Mouse (Mus musculus): Measurements from ENCODE around the gene Mgme1. TPM values are rescaled to one million over a fixed set of nuclear protein-coding genes. Genes with fewer than 3 reads are reported as not detected.

The Mgme1 gene
- total RNA-seq, 2 experiments from 2014 or later: 5.4 to 5.7 TPM

DNA sequence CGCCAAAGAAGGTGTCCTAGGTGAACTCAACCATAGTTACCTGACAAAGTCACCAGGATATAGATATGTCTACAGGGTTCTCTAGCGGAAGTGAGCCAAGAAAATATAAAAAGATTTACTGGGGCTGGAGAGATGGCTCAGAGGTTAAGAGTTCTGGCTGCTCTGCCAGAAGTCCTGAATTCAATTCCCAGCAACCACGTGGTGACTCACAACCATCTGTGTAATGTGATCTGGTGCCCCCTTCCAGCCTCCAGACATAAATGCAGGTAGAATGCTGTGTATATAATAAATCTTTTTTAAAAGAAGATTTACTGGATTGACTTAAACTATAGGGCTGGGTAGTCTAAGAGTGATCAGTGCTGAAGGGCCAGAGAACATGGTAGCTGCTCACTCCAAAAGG, 11.0 kb downstream of the Mgme1 start:
- no peak for TF ChIP-seq CTCF (IDR thresholded peaks at IDR 0.05)
- no peak for DNase-seq (ENCODE audit: extremely low spot score in 1 of 2, low spot score in 2 of 2)
- intact Hi-C loops (cut with DNase I): loop anchor here (10.0 kb wide), 1 partner anchor 417 kb away; the partner anchor contains the start of gene Bfsp1
- no peak overlapping the region for H3K4me3 ChIP-seq
- H3K27ac ChIP-seq: no peak overlapping the region

DNA sequence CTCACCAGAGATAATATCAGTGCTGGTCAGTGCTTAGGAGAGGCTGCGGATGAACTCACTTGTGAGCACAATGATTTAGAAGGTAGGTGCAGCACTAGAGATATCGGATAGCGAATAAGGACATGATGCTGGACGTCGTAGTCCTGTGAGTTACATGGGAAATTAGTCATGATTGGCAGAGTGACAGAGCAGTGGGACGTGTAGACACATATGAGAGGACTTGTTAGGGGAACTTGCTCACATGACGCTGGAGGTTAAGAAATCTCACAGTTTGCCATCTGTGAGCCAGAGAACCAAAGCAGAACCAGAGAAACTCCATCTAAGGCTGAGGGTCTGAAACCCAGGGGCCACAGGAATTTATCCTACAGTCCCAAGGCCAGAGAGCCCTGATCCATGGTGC, 19.9 kb downstream of the Mgme1 start:
- DNase-seq (ENCODE audit: extremely low spot score in 1 of 2, low spot score in 2 of 2): no peak

DNA sequence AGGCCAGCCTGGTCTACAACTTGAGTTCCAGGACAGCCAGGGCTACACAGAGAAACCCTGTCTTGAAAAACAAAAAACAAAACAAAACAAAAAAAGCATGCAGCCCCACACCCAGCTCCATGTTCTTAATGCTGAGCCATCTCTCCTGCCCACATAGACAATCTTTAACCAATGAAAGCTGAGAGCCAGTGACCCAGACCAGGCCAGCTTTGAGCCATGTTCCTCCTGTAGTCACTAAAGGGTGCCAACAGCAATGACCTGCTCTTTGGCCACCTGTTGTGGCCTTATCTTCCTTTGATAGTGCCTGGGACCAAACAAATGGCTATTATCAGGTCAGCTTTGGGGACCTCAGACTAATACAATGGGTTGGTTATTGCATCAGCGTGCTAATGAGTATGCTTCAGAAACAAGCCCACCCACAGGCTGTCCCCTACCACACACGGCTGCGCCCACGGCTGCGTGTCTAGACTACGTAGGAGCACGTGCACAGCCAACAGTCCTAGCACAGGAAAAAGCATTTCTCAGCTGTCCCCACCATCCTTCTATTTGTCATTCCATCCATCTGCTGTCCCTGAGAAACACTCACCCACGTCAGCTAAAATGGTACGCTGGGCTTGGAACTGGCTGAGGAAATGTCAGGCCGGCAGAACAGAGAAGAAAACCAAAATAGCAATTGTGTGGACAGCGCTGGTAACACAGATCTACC, 21.3 kb downstream of the Mgme1 start:
- Histone ChIP-seq H3K4me3 (no peak overlapping the region), H3K27ac (peak overlapping the region; percentile 76)
- DNase-seq (ENCODE audit: extremely low spot score in 1 of 2, low spot score in 2 of 2): peak; percentile 43 to 79
- intact Hi-C loops (cut with DNase I): loop anchor here (1.0 to 5.0 kb wide), 2 partner anchors 151 to 174 kb away; no protein-coding TSS in a partner anchor
- TF ChIP-seq CTCF (IDR thresholded peaks at IDR 0.05): no peak

More for the DNA sequence above, 19.9 kb downstream of the Mgme1 start:
- intact Hi-C loops (cut with DNase I): loop anchor here (5.0 kb wide), 1 partner anchor 152 kb away; no protein-coding TSS in a partner anchor
- Histone ChIP-seq H3K4me3 (no peak overlapping the region), H3K27ac (no peak overlapping the region)
- TF ChIP-seq CTCF (IDR thresholded peaks at IDR 0.05): no peak

DNA sequence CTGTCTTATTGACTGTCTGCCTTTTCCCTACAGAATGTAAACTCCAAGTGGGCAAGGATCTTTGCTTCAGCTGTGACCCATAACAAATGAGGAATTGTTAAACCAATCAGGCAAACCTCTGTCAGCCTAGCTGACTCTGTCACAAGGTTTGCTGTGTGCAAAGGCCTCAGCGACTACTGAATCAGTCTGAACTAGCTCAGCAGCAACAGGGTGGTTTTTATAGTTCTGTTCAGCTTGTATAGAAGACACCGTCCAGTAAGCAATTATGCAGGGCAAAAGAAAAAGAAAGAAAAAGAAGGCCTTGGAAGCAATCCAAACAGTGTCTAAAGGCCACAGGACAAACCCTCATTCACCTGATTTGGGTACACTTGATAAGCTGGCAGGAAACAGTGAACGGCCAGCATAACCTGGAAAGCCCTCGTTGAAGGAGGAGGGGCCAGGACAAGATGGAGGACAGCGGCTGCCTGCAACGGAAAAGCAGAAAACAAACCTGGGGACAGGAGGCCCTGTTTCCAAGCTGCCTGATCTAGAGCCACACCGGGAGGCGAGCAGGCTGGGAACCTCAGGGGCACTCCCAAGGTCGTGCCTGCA, 24.8 kb downstream of the Mgme1 start:
- no peak overlapping the region for H3K4me3 ChIP-seq
- no peak overlapping the region for H3K27ac ChIP-seq
- intact Hi-C loops (cut with DNase I): no loop called here
- no peak for DNase-seq (ENCODE audit: extremely low spot score in 1 of 2, low spot score in 2 of 2)
- no peak for TF ChIP-seq CTCF (IDR thresholded peaks at IDR 0.05)

DNA sequence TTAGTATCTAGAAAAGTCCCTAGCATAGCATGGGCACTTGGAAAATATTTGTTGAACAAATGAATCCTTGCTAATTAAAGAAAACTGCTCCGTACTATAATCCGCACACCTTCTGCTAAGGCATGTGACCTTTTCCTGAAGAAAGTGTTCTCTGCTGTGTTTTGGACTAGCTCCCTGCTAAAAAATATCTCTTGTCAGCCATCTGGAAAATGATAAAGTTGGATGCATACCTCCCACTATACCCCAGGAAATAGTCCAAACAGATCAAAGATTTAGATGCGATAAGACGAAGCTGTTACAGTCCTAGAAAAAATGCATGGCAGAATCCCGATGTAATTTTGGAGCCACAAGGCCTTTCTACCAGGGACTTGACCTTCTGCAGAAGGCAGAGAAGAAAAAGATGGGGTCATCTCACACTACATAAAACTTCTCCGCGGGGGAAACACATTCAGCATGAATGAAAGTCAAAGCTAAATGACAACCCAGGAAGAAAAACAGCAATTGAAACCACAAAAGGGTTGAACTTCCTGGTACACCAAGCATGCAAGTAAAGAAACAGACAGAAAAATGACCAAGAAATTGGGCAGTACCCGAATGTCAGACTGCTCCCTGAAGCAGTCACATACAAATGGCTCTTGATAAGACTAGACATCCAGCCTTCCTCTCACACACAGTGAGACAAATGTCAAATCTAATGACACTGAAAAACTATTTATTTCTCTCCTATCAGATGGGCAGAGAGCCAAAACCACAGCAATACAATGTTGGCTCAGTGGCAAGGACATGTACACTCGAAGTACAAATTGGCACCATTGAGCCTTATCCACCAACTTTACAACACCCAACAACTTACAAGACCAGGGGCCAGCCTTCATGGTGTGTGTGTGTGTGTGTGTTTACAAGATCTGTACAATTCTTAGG, 29.5 kb downstream of the Mgme1 start:
- DNase-seq (ENCODE audit: extremely low spot score in 1 of 2, low spot score in 2 of 2): no peak
- Histone ChIP-seq H3K4me3 (no peak overlapping the region), H3K27ac (peak overlapping the region; percentile 69)
- no peak for TF ChIP-seq CTCF (IDR thresholded peaks at IDR 0.05)
- intact Hi-C loops (cut with DNase I): loop anchor here (2.0 kb wide), 1 partner anchor 69 kb away; the partner anchor contains the start of genes Kat14 and Pet117

DNA sequence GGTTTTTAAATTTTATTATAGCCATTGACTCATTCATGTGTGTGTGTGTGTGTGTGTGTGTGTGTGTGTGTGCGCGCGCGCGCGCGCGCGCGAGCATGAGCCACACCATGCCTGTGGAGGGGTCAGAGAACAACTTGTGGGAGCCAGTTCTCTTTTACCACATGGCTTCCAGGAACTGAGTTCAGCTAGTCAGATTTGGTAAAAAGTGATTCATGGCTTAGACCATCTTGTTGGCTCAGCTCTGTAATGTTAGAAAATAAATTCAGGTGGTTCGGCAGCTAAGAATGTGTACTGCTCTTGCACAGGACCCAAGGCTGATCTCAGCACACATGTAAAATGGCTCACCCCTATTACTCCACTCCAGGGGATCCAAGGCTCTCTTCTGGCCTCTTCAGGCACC, 30.6 kb downstream of the Mgme1 start:
- no peak for TF ChIP-seq CTCF (IDR thresholded peaks at IDR 0.05)
- intact Hi-C loops (cut with DNase I): no loop called here
- DNase-seq (ENCODE audit: extremely low spot score in 1 of 2, low spot score in 2 of 2): no peak
- Histone ChIP-seq H3K4me3 (no peak overlapping the region), H3K27ac (no peak overlapping the region)

DNA sequence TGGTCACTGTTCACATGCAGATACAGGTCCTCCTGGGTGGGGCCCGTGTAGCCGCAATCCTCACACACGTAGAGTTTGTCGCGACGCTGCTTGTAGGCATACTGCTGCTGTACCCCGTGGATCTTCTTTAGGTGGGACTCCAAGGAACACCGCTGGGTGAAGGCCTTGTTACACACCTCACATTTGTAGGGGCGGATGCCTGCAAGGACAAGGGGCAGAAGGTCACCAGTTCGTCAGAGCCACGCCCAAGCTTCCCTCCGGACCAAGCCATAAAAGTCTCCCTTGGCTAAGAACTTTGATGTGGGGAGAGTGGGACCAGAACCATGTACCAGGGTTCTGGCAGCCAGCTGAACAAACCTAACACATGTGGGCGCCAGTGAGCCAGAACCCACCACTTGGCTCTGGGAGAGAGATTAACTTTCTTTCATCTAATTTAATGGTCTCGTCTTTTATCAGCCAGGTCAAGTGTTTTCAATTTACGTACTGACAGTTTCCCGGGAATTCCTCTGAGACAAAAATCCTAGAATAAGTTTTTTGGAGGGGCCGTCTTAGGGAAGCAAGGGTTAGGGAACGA, 35.3 kb downstream of the Mgme1 start:
- intact Hi-C loops (cut with DNase I): no loop called here
- TF ChIP-seq CTCF (IDR thresholded peaks at IDR 0.05): peak; percentile 44
- no peak overlapping the region for H3K27ac ChIP-seq
- DNase-seq (ENCODE audit: extremely low spot score in 1 of 2, low spot score in 2 of 2): no peak
- H3K4me3 ChIP-seq: no peak overlapping the region

DNA sequence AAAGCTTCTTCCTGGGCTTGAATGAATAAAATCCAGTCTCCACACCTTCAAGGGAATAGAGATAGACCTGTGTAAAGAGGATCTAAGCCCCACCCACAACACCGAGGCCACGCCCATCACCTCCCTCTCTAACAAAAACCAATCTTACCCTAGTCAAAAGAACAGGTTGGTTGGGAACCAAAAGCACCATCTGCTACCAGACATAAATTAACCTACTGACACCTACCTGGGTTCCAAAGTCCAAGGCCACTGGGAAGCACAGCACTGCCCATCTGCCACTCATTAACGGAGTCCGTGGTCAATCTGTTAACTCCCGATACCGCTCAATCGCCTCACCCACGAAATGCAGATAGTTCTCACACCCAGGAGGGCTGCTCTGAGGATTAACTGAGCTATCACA, 38.1 kb downstream of the Mgme1 start:
- no peak overlapping the region for H3K27ac ChIP-seq
- intact Hi-C loops (cut with DNase I): no loop called here
- no peak for TF ChIP-seq CTCF (IDR thresholded peaks at IDR 0.05)
- H3K4me3 ChIP-seq: no peak overlapping the region
- DNase-seq (ENCODE audit: extremely low spot score in 1 of 2, low spot score in 2 of 2): no peak

DNA sequence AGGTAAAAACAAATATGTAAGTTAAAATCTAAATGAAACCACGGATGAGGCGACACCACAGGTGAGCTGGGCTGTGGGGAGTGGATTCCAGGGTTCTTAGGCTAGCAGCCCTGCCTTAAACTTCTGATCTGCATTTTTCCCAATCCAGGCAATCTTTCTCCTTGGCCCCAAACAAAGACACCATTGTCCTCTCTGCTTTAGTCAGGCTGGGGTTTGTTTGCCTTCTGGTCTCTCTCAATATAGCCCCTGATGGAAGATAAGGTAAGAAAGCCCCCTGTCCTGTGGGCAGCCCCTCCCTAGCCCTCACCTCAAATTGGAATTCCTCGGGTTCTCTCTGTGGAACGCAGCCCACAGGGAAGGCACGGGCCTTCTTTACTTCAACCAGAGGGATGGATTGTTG, 39.8 kb downstream of the Mgme1 start:
- Histone ChIP-seq H3K4me3 (no peak overlapping the region), H3K27ac (no peak overlapping the region)
- intact Hi-C loops (cut with DNase I): no loop called here
- TF ChIP-seq CTCF (IDR thresholded peaks at IDR 0.05): no peak
- DNase-seq (ENCODE audit: extremely low spot score in 1 of 2, low spot score in 2 of 2): no peak

DNA sequence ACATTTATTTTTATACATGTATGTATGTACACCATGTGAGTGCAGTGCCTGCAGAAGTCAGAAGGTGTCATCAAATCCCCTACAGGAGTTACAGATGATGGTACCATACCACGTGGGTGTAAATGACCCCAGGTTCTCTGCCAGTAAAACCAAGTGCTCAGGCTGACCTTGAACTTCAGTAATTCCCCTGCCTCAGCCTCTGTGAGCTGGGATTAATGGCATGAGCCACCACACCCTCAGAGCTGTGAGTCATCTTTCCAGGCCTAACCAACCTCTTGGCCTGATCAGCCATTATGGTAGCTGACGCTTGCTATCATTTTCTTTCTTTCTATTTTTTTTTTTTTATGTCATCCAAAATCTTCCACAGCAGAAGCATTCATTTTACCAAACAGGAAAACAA, 40.9 kb downstream of the Mgme1 start:
- intact Hi-C loops (cut with DNase I): no loop called here
- no peak for DNase-seq (ENCODE audit: extremely low spot score in 1 of 2, low spot score in 2 of 2)
- Histone ChIP-seq H3K27ac (no peak overlapping the region), H3K4me3 (no peak overlapping the region)
- TF ChIP-seq CTCF (IDR thresholded peaks at IDR 0.05): no peak

DNA sequence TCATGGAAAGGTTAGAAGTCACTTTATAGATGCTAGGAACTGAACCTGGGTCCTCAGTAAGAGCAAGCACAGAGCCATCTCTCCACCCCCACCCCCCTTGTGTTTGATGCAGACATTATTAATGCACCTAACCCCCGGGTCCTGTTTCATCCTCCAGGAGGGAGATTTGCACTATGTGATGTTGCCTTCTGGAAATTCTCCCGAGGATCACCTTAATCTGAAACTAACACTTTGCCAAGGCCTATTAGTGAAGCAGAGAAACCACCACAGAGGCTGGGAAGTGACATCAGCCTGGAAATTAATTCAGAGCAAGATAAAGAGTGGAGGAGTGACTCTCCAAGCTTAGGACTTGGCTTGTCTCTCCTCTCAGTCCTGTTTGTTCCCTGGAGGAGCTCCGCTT, 53.8 kb downstream of the Mgme1 start:
- no peak for TF ChIP-seq CTCF (IDR thresholded peaks at IDR 0.05)
- Histone ChIP-seq H3K27ac (no peak overlapping the region), H3K4me3 (no peak overlapping the region)
- intact Hi-C loops (cut with DNase I): no loop called here
- no peak for DNase-seq (ENCODE audit: extremely low spot score in 1 of 2, low spot score in 2 of 2)
